Mouse (Mus musculus) spleen, adult 2 months (tissue): Measurements from ENCODE around the gene Tsr2. TPM values are rescaled to one million over a fixed set of nuclear protein-coding genes. Genes with fewer than 3 reads are reported as not detected.

Source experiments
- DNase-seq, 2 experiments: peaks; one replicate each; pipeline versions ENCODE4 v3.0.0 to v3.0.0-alpha.2; 2012 to 2021; ENCODE audit warnings: low spot score in 2 of 2, low read depth in 1 of 2
- H3K27ac ChIP-seq: fragments of 200-500 bp; 2 replicates; pipeline ENCODE4 v1.5.1; 2012; ENCODE audit warnings: low read length, inconsistent platforms; ENCODE audit not compliant: insufficient read depth
- H3K27me3 ChIP-seq: fragments of 200-500 bp; 2 replicates; pipeline ENCODE4 v1.6.1; 2012; ENCODE audit warnings: mild to moderate bottlenecking, moderate library complexity, low read length, inconsistent platforms; ENCODE audit not compliant: control insufficient read depth, insufficient read depth
- H3K36me3 ChIP-seq: fragments of 200-500 bp; 2 replicates; pipeline ENCODE4 v1.6.1; 2012; ENCODE audit warnings: mild to moderate bottlenecking, low read length, inconsistent platforms; ENCODE audit not compliant: control insufficient read depth, insufficient read depth
- H3K4me1 ChIP-seq: fragments of 200-500 bp; 2 replicates; pipeline ENCODE4 v1.6.1; 2011; ENCODE audit warnings: inconsistent platforms; ENCODE audit not compliant: control insufficient read depth, insufficient read depth, insufficient read length
- H3K4me3 ChIP-seq: fragments of 200-500 bp; 2 replicates; pipeline ENCODE4 v1.5.1; 2011; ENCODE audit warnings: mild to moderate bottlenecking, inconsistent platforms; ENCODE audit not compliant: insufficient read depth, insufficient read length; ENCODE audit errors: extremely low read depth
- CTCF ChIP-seq: fragments of 200-500 bp; IDR thresholded peaks from 2 replicates; pipeline ENCODE4 v1.5.1; 2011; ENCODE audit warnings: mild to moderate bottlenecking, inconsistent platforms; ENCODE audit not compliant: insufficient read depth, insufficient read length, insufficient replicate concordance; ENCODE audit errors: extremely low read depth
- POLR2A ChIP-seq: fragments of 200-500 bp; IDR thresholded peaks from 2 replicates; pipeline ENCODE4 v1.6.1; 2011; ENCODE audit warnings: low read depth, low read length, inconsistent platforms
- WGBS: fragments of 180-500 bp; shearing (Covaris S2); methylation state at CpG from one replicate; pipeline ENCODE4 v1.1.7; 2018; 5-methylcytosine and 5-hydroxymethylcytosine counted together
- polyA plus RNA-seq: library from polyadenylated mRNA; depleted of rRNA; stranded (reverse); fragments of >200 nt; gene quantifications from 2 replicates; pipeline ENCODE4 v1.2.3, GENCODE M21; 2012

Tsr2 gene
- polyA plus RNA-seq, 1 experiment = 2.7 TPM

DNA sequence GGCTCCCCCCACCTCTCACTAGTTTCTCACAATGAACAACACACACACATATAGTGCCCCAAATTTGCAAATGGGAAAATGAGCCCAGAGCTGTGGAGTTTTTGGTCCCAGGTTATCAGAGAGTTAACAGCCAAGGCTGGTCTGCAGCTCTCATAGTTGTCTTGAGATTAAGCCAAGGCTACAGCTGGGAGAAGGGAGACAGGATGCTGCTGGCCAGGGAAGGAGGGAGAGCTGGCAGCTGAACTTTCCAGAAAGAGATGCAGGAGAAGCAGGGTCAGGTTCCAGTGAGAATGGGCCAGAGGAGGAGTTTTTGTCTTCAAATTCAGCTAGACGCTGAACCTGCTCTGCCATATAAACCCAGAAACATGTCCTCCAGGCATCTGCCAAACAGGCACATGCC, 37.0 kb downstream of the Tsr2 start:
- no peak for TF ChIP-seq POLR2A
- TF ChIP-seq CTCF = no peak
- no peaks in the 10 kb centered on the region; the same call in 1 of the 2 replicates for H3K4me1 ChIP-seq
- H3K4me3 ChIP-seq = no peak overlapping the region
- H3K27me3 ChIP-seq = no peaks in the 10 kb centered on the region
- no peak for DNase-seq
- no peak overlapping the region for H3K27ac ChIP-seq
- no peaks in the 10 kb centered on the region for H3K36me3 ChIP-seq
- 94% methylated on average over 1 of the region's 1 CpGs for WGBS

DNA sequence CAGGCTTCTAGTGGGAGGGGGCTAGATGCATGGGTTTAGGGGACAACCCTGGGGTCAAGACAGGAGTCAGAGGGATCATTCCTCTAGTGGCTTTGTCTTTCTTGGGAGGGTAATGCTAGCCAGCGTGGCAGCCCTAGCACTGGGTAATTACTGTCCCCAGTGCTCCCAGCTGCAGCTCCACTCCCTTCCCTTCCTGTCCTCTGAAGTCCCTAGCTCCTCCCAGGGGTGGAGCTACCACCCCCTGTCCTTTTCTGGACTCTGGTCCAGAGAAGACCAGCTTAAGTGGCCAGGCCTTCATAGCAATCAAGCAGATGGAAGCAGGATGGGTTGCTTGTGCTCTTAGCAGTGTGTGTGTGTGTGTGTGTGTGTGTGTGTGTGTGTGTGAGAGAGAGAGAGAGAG, 40.8 kb downstream of the Tsr2 start:
- no peak overlapping the region for H3K4me3 ChIP-seq
- H3K36me3 ChIP-seq = no peaks in the 10 kb centered on the region
- H3K27me3 ChIP-seq = no peaks in the 10 kb centered on the region
- 36% methylated on average over 1 of the region's 1 CpGs for WGBS
- DNase-seq = no peak
- no peak overlapping the region for H3K27ac ChIP-seq
- TF ChIP-seq CTCF (no peak), POLR2A (no peak)
- no peaks in the 10 kb centered on the region for H3K4me1 ChIP-seq

- TF ChIP-seq CTCF (no peak), POLR2A (no peak)
- no peaks in the 10 kb centered on the region for H3K36me3 ChIP-seq
- no peak overlapping the region for H3K27ac ChIP-seq
- no peak overlapping the region for H3K4me3 ChIP-seq
- no peaks in the 10 kb centered on the region for H3K27me3 ChIP-seq
- DNase-seq = no peak
- WGBS = 86% methylated on average over 5 of the region's 6 CpGs
- no peaks in the 10 kb centered on the region for H3K4me1 ChIP-seq
Measured at GRCm38 (mm10) chrX:151054489-151054888, 41.9 kb downstream of the Tsr2 start.

DNA sequence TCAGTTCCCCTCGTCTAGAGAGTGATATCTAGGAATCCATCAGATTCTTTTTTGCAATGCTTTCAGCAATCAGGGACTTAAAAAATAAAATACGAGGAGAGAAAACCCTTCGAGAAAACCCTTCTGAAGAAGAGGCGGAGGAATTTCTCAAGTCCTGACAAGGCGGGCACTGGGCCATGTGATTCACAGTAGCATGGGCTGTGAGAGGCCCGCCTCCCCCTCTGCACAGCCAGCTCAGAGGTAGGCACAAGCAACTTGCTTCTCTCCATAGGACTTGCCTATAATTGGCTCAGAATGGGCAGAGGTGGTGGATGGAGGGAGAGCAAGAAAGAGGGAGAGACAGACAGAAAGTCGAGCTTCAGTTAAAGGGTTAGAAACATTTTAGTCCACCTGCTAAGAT, 46.0 kb downstream of the Tsr2 start:
- Histone ChIP-seq H3K4me1 (no peaks in the 10 kb centered on the region; the same call in 1 of the 2 replicates), H3K27me3 (peaks cover 5% of the 10 kb centered on the region; the same call in 1 of the 2 replicates), H3K36me3 (no peaks in the 10 kb centered on the region), H3K4me3 (no peak overlapping the region), H3K27ac (no peak overlapping the region)
- no peak for DNase-seq
- WGBS = 81% methylated on average over 7 of the region's 7 CpGs
- no peak for TF ChIP-seq CTCF
- TF ChIP-seq POLR2A = no peak

DNA sequence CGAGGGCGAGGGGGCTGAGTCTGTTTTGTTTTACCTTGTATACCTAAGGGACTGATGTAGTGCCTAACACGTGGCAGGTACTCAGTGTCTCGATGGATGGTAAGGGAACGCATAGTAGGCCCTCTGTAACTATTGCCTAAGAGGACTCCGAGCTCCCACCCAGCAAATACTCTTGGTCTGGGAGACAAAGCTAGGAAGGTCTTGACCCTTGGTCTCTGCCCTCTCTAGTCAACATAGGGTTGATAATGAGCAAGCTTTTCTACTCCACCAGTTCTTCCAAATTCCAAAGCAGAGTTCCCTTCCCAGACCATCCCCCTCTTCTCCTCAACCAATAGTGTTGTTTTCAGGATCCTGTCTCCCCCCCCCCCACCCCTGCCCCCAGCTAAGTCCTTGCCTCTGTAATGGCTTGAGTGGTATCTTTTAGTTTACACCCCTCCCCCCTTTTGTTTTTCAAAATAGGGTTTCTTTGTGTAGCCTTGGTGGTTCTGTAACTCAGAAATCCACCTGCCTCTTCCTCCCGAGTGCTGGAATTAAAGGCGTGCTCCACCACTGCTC, 46.6 kb downstream of the Tsr2 start:
- Histone ChIP-seq H3K27ac (no peak overlapping the region), H3K4me3 (no peak overlapping the region), H3K4me1 (no peaks in the 10 kb centered on the region; the same call in 1 of the 2 replicates), H3K36me3 (no peaks in the 10 kb centered on the region), H3K27me3 (peaks cover 5% of the 10 kb centered on the region; the same call in 1 of the 2 replicates)
- TF ChIP-seq POLR2A (no peak), CTCF (no peak)
- DNase-seq = no peak
- 76% methylated on average over 8 of the region's 8 CpGs for whole genome bisulfite sequencing

- H3K4me3 ChIP-seq = peak overlapping the region; percentile 49; the same call in 1 of the 2 replicates
- WGBS = 30% methylated on average over 55 of the region's 56 CpGs
- no peaks in the 10 kb centered on the region for H3K36me3 ChIP-seq
- no peak for TF ChIP-seq POLR2A
- TF ChIP-seq CTCF = no peak
- no peaks in the 10 kb centered on the region; the same call in 1 of the 2 replicates for H3K4me1 ChIP-seq
- DNase-seq = no peak
- peaks cover 5% of the 10 kb centered on the region; the same call in 1 of the 2 replicates for H3K27me3 ChIP-seq
- H3K27ac ChIP-seq = no peak overlapping the region
Measured at GRCm38 (mm10) chrX:151047431-151048058, 48.8 kb downstream of the Tsr2 start.
